Mouse (Mus musculus): ENCODE measurements at regions not wholly inside any gene's neighbourhood (a gene's known extent, or its start where the extent isn't known, plus 50 kb on each side); places are given as distances from the start of the nearest gene placed in this dataset.

DNA sequence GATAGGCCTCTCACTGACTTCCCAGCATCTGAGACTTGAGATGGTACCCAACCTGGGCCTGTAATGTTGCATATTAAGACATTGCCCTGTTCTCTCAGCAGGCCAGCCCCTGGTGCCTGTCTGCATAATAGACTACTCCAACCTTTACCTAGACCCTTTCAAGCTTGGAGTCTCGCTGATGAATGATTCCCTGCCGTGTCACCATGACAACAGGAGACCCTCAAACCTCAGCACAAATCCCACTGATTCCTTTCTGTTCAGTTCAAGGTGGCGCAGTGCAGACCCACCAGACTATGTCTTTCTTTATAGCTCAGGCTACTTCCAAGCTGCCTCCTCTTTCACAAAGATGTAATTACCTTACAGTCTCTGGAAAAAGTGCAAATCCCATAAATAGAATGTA lies 172.0 kb downstream of the Dcdc2c start:
- TF ChIP-seq POLR2A (IDR thresholded peaks at IDR 0.05; ENCODE audit: borderline replicate concordance, extremely low read depth, insufficient read depth, insufficient read length), result no peak
- no peak for ATAC-seq (ENCODE audit: low FRiP score, low read depth)
- no peak for DNase-seq (ENCODE audit: low spot score)
- Histone ChIP-seq H3K4me1 (ENCODE audit: control insufficient read depth, insufficient read depth, low read length) (peaks cover 26% of the 10 kb centered on the region), H3K4me2 (replicated peaks; ENCODE audit: low read depth, low read length, severe bottlenecking) (no peak overlapping the region), H3K9ac (ENCODE audit: low read depth, low read length, severe bottlenecking) (no peak overlapping the region), H3K36me3 (ENCODE audit: control insufficient read depth, insufficient read depth, low read length) (no peaks in the 10 kb centered on the region), H3K27me3 (ENCODE audit: control insufficient read depth, insufficient read depth, low read length) (no peaks in the 10 kb centered on the region), H3K9me3 (ENCODE audit: control insufficient read depth, low read length) (no peaks in the 10 kb centered on the region), H3K27ac (replicated peaks; ENCODE audit: low read depth, low read length) (no peak overlapping the region), H3K4me3 (replicated peaks; ENCODE audit: low read length) (no peak overlapping the region)
- 61% methylated on average over 3 of the region's 3 CpGs for WGBS

DNA sequence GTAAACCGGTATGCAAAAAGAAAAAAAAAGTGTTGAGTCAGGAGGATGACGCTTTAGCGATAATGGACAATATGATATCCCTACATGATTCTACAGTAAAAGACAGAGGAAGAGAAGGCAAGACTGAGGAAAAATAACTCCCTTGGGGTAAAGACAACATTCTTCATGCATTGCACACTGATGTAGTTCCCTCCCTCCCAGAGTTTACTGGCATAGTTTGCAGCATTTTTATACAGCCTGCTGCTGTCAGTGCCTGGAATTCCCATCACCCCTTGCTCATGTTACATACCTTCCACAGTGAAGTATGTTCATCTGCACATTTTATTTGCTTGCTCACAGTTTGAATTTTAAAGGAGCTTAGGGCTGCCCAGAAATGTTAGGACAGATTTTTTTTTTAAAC lies 174.2 kb downstream of the Dcdc2c start:
- no peak overlapping the region for H3K4me3 ChIP-seq (replicated peaks; ENCODE audit: low read length)
- ATAC-seq (ENCODE audit: low FRiP score, low read depth) (peak; percentile 87), DNase-seq (ENCODE audit: low spot score) (peak; percentile 83)
- H3K4me1 ChIP-seq (ENCODE audit: control insufficient read depth, insufficient read depth, low read length), result peaks cover 26% of the 10 kb centered on the region
- H3K27ac ChIP-seq (replicated peaks; ENCODE audit: low read depth, low read length), result no peak overlapping the region; the same call in 1 of the 2 replicates
- no peak overlapping the region for H3K4me2 ChIP-seq (replicated peaks; ENCODE audit: low read depth, low read length, severe bottlenecking)
- H3K27me3 ChIP-seq (ENCODE audit: control insufficient read depth, insufficient read depth, low read length), result no peaks in the 10 kb centered on the region
- no peak overlapping the region for H3K9ac ChIP-seq (ENCODE audit: low read depth, low read length, severe bottlenecking)
- no peak for TF ChIP-seq POLR2A (IDR thresholded peaks at IDR 0.05; ENCODE audit: borderline replicate concordance, extremely low read depth, insufficient read depth, insufficient read length)
- H3K36me3 ChIP-seq (ENCODE audit: control insufficient read depth, insufficient read depth, low read length), result no peaks in the 10 kb centered on the region
- 56% methylated on average over 3 of the region's 3 CpGs for WGBS
- no peaks in the 10 kb centered on the region for H3K9me3 ChIP-seq (ENCODE audit: control insufficient read depth, low read length)

DNA sequence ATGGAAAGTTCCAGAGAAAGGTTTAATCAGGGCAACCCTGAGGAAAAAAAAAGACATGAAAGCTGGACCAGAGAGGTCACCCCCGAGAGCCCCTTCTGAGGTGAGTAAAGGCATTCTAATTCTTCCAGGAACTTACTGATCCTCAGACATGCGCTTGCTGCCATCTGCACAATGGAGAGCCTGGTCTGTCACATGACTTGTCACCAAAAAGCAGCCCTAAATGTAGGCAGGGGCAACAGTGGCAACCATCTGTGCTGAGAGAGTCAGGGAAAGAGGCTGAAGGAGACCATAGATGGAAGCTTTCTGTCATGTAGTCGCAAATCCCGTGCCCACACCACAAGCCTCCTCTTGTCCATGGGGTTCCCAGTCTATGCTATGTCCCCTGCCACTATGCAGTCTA lies 174.8 kb downstream of the Dcdc2c start:
- Histone ChIP-seq H3K27ac (replicated peaks; ENCODE audit: low read depth, low read length) (no peak overlapping the region; the same call in 1 of the 2 replicates), H3K9me3 (ENCODE audit: control insufficient read depth, low read length) (no peaks in the 10 kb centered on the region), H3K4me2 (replicated peaks; ENCODE audit: low read depth, low read length, severe bottlenecking) (no peak overlapping the region), H3K36me3 (ENCODE audit: control insufficient read depth, insufficient read depth, low read length) (no peaks in the 10 kb centered on the region), H3K27me3 (ENCODE audit: control insufficient read depth, insufficient read depth, low read length) (no peaks in the 10 kb centered on the region), H3K4me3 (replicated peaks; ENCODE audit: low read length) (no peak overlapping the region), H3K4me1 (ENCODE audit: control insufficient read depth, insufficient read depth, low read length) (peaks cover 26% of the 10 kb centered on the region), H3K9ac (ENCODE audit: low read depth, low read length, severe bottlenecking) (no peak overlapping the region)
- DNase-seq (ENCODE audit: low spot score) (no peak), ATAC-seq (ENCODE audit: low FRiP score, low read depth) (no peak)
- 82% methylated on average over 4 of the region's 4 CpGs for WGBS
- TF ChIP-seq POLR2A (IDR thresholded peaks at IDR 0.05; ENCODE audit: borderline replicate concordance, extremely low read depth, insufficient read depth, insufficient read length), result no peak

DNA sequence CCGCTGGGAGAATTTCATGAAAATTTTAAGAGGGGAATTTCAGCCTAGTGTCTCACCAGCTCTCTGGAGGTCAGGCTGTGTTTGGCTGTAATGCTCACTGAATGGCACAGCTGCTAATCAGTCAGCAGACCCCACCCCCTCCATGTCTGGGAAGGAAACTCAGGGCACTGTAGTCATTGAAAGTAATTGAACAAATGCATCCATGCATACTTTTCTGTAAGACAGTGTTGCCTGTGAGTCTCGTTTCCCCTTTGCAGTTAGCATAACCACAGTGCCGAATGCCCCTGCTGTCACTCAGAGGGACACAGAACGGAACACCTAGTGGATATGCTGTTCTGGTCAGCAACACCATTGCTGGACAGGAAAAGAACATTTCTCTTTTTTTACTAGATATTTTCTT lies 175.4 kb downstream of the Dcdc2c start:
- no peaks in the 10 kb centered on the region for H3K36me3 ChIP-seq (ENCODE audit: control insufficient read depth, insufficient read depth, low read length)
- no peak for DNase-seq (ENCODE audit: low spot score)
- no peak overlapping the region for H3K9ac ChIP-seq (ENCODE audit: low read depth, low read length, severe bottlenecking)
- no peak overlapping the region for H3K4me3 ChIP-seq (replicated peaks; ENCODE audit: low read length)
- TF ChIP-seq POLR2A (IDR thresholded peaks at IDR 0.05; ENCODE audit: borderline replicate concordance, extremely low read depth, insufficient read depth, insufficient read length), result no peak
- no peaks in the 10 kb centered on the region for H3K27me3 ChIP-seq (ENCODE audit: control insufficient read depth, insufficient read depth, low read length)
- WGBS, result 69% methylated on average over 4 of the region's 4 CpGs
- no peaks in the 10 kb centered on the region for H3K9me3 ChIP-seq (ENCODE audit: control insufficient read depth, low read length)
- no peak overlapping the region for H3K27ac ChIP-seq (replicated peaks; ENCODE audit: low read depth, low read length)
- H3K4me2 ChIP-seq (replicated peaks; ENCODE audit: low read depth, low read length, severe bottlenecking), result no peak overlapping the region
- peaks cover 26% of the 10 kb centered on the region for H3K4me1 ChIP-seq (ENCODE audit: control insufficient read depth, insufficient read depth, low read length)
- ATAC-seq (ENCODE audit: low FRiP score, low read depth), result no peak

DNA sequence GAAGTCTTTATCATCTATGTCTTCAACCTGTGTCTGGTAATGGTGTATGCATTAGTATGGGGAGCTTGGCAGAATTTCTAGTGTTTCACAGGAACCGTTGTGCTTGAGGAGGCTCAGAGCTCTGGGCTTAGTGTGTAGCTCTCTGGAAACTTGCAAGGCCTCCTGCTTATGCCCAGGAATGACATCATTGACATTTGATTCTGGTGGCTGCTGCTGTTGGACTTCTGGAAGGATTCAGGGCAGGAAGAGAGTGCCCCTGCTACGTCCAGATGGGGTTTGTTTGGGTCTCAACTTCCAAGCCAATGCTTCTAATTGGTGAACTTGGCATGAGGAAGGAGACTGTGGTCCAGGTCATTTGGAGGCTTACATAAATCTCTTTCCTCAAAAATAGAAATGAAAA lies 186.9 kb downstream of the Dcdc2c start:
- DNase-seq (ENCODE audit: low spot score), result peak; percentile 38

More for the DNA sequence above, 186.9 kb downstream of the Dcdc2c start:
- Histone ChIP-seq H3K4me2 (replicated peaks; ENCODE audit: low read depth, low read length, severe bottlenecking) (no peak overlapping the region), H3K36me3 (ENCODE audit: control insufficient read depth, insufficient read depth, low read length) (no peaks in the 10 kb centered on the region), H3K9ac (ENCODE audit: low read depth, low read length, severe bottlenecking) (no peak overlapping the region), H3K27me3 (ENCODE audit: control insufficient read depth, insufficient read depth, low read length) (no peaks in the 10 kb centered on the region), H3K4me1 (ENCODE audit: control insufficient read depth, insufficient read depth, low read length) (peaks cover 18% of the 10 kb centered on the region), H3K27ac (replicated peaks; ENCODE audit: low read depth, low read length) (no peak overlapping the region), H3K4me3 (replicated peaks; ENCODE audit: low read length) (no peak overlapping the region), H3K9me3 (ENCODE audit: control insufficient read depth, low read length) (no peaks in the 10 kb centered on the region)
- no peak for ATAC-seq (ENCODE audit: low FRiP score, low read depth)
- 38% methylated on average over 2 of the region's 2 CpGs for WGBS
- TF ChIP-seq POLR2A (IDR thresholded peaks at IDR 0.05; ENCODE audit: borderline replicate concordance, extremely low read depth, insufficient read depth, insufficient read length), result no peak

Measured in limb, embryonic 14.5 days (tissue).